Mouse (Mus musculus) 3T3-L1 (cell line): ENCODE data around the gene Glt1d1.
"Not testable (repeated sequence)": the region's sequence is repeated elsewhere in the genome, so short reads cannot be mapped to it uniquely, and the experiment has no call there.

Experiments
- DNase-seq: peaks from one replicate; pipeline ENCODE4 v3.0.0-alpha.2; 2015; ENCODE audit warnings: low read depth, low spot score

Glt1d1 gene

DNA sequence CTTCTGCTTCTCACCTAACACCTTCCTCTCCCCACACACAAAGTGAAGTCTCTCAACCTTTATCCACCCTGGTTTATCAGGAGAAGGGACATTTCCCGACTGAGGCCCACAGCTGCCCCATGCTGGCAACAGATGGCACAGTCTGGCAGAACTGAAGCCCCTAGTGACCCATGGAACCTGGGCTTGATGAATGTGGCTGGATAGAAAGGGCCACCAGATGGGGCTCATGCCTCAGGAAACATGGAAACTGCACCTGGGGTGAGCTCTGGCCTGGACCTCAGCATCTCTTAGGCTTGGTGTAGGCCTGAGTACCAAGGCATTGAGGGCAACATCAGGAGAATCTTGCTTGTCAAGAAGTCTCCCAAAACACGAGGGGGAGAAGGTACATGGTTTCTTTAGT, 66.5 kb downstream of the Glt1d1 start:
- DNase-seq, result no peak

DNA sequence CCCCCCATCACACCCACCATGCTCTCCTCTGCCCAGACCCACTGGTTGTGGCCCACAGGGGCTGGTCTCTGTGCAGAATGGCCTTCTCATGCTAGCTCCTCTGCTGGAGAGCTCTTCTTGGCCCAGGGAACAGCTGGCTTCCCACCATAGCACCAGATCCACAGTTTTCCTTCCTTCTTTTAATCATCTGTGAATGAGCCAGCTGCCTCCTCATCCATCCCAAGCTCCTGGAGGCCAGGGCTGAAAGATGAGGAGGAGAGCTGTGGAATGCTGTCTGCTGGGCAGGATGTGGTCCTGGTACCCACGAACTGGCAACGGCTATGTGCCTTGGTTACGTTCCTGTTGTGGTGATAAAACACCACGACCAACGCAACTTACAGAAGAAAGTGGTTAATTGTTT, 67.6 kb downstream of the Glt1d1 start:
- no peak for DNase-seq

DNA sequence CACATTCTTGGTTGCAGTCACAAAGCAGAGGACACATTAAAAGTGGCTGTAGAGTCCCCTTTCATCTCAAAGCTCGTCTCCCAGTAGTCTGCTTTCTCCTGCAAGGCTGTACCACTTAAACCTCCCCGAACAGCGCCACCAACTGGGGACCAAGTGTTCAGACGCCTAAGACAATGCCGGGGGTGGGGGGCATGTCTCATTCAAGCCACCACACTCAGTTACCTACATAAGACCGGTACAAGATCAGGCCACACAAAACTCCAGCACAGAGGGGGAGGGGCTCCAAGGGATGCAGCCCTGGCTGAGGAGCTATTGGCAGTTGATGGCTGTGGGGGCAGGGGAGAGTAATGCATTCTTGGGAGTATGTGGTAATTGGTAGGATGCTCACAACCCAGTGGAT, 68.1 kb downstream of the Glt1d1 start:
- DNase-seq, result no peak

DNA sequence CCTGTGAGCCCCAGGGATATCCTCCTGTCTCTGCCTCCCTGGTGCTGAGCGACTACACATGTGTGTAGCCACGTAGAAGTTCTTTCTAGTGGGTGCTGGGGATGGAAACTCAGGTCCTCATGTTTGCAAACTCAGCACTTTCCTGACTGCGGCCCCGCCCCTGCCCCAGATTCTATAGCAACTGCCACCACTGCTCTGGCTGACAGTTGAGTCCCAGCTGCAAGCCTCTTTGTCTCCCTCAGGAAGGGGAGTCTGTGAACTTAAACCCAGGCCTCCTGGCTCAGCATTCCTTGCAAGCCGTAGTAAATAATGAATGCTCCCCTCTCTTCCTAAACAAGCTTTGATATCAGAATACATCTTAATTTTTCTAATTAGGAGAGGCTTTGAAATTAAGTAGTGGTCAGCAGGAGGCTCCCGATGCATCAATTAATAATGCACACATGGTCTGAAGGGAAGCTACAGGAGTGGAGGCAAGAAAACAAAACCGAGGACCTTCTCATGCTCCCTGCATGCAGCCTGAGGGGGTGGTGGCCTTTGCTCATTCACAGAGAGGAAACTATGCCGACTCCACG, 71.6 kb downstream of the Glt1d1 start:
- no peak for DNase-seq

DNA sequence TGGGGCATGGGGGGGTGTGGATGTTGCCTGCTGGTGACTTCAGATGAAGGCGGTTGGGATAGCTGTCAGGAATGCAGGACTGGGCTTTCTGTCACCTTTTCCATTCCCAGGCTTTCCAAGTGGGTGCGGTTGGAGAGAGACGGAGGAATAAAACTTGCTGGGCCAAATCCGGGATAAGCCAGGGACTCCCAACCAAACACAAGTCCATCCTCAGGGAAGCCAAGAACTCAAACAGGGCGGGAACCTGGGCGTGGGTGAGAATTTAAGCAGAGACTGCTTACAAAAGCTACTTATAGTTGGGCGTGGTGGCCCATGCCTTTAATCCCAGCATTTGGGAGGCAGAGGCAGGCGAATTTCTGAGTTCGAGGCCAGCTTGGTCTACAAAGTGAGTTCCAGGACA, 73.2 kb downstream of the Glt1d1 start:
- no peak for DNase-seq

DNA sequence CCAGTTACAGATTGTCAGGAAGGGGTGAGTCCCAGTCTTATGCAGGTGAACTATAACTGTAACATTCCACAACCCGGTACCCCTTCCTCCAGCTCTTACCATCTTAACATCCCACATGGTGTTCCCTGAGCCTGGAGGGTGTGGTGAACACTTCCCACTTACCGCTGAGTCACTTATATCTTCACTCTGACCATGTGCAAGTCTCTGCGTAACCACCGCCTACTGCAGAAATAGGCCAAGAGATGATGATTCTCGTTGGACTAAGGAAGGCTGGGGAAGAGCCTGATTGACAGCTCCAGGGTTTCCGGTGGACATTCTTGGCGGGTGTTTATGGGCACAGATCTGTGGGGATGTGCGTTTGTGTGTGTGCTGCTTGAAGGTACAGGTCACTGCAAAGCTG, 73.9 kb downstream of the Glt1d1 start:
- DNase-seq, result no peak

DNA sequence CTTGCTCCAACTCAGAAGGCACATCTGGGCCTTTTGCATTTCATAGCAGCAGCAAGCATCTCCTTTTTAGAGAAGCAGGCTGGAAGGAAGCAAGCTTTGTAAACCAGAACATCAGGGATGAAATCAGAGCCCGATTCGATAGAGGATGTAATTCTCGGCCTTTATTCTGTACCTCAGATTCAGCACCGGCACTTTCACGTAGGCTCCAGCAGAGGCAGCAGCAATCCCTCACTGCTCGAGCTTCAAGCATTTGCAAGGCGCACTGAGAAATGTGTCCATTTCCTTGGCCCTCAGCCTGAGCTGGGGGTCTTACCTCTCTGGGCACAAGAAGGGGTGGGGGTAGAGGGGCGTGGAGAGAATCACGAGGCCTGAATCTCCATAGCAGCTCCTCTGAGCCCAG, 76.1 kb downstream of the Glt1d1 start:
- DNase-seq, result no peak

DNA sequence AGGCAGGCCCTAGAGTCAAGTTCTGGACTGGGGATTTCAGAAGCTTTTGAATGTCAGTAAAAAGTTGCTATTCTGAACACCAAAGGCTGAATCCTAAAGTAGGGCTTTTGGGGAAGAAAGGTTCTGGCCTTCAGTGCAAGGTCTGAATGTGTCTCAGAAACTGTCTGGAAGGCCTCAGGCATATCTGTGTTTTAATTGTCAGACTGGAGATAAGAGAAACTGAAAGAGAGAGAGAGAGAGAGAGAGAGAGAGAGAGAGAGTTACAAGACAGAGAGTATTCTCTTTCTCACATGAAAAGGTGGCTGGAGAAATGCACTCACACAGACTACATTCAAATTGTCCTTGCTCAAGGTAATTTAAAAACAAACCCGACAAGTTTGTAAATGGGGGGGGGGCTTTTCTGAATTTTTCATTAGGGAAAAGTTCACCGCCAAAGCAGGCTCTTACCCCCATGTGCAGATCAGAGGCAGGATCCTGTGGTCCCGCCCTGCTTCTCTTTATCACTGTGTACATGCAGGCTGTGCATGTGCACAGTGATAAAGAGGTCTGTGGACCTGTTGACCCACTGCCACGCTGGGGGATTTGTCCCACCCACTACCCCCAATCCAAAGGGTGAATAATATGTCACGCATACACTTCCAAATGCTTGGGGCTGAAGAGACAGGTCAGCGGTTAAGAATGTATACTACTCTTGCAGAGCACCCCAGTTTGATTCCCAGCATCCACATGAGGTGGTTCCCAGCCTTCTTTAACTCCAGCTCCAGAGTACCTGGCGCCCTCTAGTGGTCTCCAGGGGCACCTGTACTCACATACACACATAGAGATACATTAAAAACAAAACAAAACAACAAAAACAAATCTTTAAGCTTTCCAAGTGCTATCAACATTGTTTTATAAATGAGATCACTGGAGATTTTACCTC, 83.0 kb downstream of the Glt1d1 start:
- DNase-seq, result no peak

DNA sequence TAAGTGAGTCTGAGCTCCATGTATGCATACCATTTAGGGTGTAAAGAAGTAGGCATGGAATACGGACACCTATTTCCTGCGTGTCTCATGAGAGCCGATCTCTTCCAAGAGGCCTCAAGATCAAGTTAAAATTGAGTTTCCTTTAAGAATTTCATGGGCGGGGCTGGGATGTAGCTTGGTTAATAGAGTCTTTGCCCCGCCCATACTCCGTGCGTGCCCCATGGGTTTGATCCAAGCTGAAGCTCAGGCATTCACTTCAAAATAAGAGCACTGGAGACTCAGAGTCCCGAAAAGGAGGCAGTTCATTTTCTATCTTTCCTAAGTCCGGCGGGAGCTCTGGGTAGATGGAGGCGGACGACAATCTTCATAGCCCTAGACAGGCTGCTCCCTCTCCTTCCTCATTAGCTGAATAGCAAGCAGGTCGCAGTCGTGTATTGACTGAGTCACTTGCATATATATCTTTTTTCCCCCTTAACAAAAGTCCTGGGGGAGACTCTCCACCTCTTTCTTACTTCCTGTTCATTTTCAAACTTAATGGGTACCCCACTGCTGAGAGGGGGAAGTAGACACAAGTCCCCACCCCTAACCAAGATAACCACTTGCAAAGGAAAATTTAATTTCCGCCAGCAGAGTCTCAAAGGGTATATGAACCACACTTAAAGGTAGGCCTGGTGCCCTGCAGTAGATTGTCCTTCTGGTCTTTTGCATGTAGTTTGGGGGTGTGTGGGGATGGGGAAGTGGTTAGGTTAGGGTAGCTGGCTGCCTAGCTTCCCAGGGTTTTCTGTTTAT, 88.7 kb downstream of the Glt1d1 start:
- DNase-seq, result no peak

DNA sequence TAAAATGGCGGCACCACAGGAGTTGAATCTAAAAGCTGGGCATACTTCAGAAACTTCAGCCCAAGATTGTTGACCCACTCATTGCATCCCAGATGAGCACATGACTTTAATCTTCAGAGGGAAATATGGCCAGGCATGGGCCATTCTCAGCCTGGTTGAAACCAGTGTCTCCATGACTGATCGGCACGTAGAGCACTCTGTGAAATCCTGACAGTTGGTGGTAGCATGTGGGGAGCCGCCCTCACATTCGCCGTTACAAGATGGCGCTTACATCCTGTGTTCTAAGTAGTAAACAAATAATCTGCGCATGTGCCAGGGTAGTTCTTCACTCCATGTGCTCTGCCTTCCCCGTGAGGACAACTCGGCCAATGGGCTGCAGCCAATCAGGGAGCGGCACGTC, 90.1 kb downstream of the Glt1d1 start:
- not testable (repeated sequence) for DNase-seq

DNA sequence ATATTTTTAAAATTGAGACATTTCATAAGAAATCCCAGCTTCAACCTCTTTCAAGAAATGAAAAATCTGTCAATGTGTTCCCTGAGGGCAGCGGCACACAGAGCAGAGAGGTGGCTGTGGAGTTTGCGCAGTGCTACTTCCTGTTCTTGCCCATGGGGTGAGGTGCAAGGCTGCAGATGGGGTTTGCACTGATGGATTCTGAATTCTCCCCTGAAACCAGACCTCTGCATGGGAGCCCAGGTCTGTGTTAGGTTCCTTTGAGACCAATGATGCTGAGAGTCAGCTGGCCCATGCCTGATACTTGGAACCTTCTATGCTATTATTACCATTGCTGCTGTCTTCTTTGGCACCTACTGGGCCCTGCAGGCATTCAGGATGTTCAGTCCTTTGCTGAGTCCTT, 98.3 kb downstream of the Glt1d1 start:
- no peak for DNase-seq

DNA sequence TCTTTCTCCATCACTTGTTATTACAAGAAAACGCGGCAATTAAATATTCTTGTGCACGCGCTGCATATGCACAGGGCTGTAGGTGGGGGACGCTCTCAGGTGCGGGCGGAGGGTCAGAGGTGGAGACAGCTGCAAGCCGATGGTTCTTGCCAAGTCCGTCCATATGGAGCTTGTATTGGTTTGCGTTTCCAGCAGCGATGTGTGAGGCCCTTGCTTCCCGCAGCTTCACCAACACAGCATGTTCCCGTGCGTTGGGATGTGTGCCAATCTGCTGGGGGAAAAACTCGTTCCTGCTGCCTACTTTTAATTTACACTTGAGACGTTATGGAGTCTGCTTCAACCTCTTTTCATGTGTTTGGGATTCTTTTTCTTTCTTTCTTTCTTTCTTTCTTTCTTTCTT, 109.3 kb downstream of the Glt1d1 start:
- no peak for DNase-seq

DNA sequence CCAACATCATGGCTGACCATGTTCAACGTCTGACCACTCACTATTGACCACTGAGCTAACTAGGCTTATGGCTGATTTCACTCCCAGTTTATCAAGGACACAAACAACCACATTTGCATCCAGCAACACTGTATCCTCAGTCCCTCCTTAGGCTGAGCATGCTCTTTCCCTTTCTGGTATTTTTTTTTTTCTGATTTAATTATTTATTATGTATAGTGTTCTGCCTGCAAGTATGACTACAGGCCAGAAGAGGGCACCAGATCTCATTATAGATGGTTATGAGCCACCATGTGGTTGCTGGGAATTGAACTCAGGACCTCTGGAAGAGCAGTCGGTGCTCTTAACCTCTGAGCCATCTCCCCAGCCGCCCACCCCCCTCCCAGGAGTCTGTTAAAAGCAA, 117.5 kb downstream of the Glt1d1 start:
- DNase-seq, result not testable (repeated sequence)

DNA sequence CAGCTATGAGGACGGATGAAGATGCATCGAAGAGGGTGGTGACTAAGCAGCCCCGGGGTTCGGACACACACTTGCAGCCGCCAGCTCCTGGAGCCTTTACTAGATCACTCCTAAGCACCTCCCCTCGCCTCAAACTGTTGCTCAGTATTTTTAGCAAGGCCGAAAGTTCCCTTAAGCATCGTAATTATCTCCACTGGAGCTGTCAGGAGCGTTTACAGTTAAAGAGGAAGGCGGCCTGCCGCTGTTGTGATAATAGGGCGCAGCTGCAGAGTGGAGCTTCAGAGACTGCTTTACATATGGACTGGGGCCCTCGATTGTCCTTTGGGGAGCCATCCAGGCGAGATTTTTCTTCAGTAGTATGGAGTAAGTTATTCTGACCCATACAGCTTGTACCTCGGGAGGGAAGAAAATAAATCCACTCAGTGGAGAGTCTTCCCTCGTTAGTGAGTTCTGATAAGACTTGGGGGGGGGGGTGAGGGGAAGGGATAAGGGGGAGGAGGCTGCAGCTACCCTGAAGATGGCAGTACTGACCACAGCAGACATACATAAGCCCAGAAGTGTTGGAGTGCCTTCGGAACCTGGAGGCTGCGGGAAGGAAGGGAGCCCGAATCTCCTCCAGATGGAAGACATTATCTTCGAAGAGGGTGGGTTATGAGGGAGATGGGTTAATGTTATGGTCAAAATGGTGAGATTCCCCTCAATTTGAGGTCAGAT, 119.4 kb downstream of the Glt1d1 start:
- no peak for DNase-seq

DNA sequence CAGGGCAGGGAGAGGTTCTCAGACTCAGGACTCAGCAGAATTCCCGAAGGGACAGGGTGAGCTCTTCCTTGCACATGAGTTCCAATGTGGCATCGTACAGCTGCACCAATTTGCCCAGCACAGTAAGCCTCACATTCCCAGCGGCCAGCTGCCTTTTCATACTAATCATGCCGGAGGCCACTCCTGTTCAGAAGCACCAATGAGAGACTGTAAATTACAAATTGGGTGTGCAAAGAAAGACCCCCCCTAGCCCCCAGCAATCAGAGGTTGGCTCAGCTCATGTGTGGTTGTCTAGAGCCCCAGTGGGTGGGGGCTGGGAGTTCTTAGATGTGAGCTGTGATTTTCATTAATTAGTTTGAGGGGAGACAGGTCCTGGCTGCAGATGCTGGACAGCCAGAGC, 123.5 kb downstream of the Glt1d1 start:
- no peak for DNase-seq

DNA sequence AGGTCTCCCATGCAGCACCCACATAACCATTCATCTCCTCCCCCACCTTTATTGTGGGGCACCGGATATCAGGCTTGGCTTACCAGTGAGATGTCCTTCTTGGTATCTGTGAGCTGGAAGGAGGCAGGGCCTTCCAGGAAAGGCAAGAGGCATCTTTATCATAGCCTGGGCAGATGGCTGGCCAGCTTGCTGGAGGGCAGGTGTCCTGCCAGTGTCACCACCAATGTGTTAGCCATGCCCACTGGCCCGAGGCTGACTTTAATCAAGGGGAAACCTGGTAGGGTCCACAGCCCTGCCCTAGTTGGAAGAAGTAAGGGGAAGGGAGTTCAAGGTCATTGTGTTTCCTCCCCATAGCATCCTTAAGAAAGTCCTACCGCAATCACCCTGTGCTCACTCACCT, 123.9 kb downstream of the Glt1d1 start:
- DNase-seq, result no peak

DNA sequence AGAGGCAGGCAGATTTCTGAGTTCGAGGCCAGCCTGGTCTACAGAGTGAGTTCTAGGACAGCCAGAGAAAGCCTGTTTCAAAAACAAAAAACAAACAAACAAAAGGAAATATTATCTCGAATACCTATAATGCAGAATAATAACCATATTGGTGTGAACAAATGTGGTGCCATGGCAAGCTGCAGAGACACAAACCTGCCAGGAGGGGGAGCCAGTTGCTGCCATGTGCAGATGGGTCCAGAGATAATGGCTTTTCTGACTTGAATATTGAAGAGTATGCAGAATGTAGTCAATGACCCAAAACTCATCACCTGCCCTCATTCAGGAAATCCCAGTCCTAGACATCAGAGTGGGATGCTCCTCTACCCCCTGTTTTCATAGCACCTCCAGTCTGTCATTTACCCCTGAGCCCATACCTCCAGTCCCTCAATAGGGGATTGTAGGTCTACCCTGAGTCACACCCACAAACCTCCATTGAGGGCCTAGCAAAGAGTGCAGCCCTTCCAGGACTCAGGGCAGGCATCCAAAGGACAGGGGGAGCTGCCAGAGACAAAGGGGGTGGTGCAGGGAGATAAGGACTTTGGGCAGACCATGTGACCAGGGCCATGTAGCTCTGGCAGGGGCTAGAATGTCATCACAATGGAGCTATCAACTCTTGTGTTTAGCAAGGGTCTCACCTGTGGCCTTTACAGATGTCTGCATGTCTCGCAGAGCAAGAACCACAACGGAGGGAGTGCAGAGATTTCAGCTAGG, 124.8 kb downstream of the Glt1d1 start:
- no peak for DNase-seq

DNA sequence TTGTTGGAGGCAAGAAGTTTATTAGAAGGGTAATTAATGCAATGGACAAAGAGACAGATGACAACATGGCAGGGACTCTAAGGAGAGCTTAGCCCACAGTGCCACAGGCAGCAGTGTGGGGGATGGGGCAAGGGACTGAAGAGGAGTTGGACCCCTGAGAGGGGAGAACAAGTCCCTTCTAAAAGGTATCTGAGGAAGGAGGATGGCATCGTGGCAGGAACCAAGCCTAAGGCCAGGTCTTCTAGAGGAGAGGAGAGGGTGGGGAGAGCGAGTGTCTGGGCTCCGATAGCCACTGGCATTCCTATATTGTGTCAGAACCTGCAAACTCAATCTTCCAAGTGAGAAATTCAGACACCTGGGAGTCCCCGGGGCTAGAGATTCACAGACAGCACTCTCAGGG, 126.5 kb downstream of the Glt1d1 start:
- DNase-seq, result no peak
